ENCODE assay signal across 8 mouse cellular contexts in genomic region chr11:97575638-97576037, GRCm38 (mm10). TPM values are rescaled to one million over a fixed set of nuclear protein-coding genes. Genes with fewer than 3 reads are reported as not detected.
A peak's percentile ranks its signal among the peaks of the same experiment; 100 is the strongest.
DNase-seq lines count a peak whose midpoint lies in the region; ATAC-seq lines count a peak whose summit lies in the region.

No protein-coding gene starts in this region.

- peaks cover 12% of the 10 kb centered on the region for H3K4me1 ChIP-seq in embryonic facial prominence, embryonic 14.5 days (ENCODE audit: control insufficient read depth, insufficient read depth, low read length)
- peaks cover 13% of the 10 kb centered on the region for H3K4me1 ChIP-seq in heart, embryonic 16.5 days (ENCODE audit: control insufficient read depth, insufficient read depth, low read length)
- no peaks in the 10 kb centered on the region; the same call in 1 of the 2 replicates for H3K4me1 ChIP-seq in liver, embryonic 16.5 days (ENCODE audit: control insufficient read depth, low read depth, low read length)
- peaks cover 75% of the 10 kb centered on the region for H3K4me1 ChIP-seq in neural tube, embryonic 13.5 days (replicated peaks)

- no peaks in the 10 kb centered on the region for H3K36me3 ChIP-seq in embryonic facial prominence, embryonic 14.5 days (ENCODE audit: control insufficient read depth, insufficient read depth, low read length)
- no peaks in the 10 kb centered on the region for H3K36me3 ChIP-seq in heart, embryonic 16.5 days (ENCODE audit: control insufficient read depth, insufficient read depth)
- H3K36me3 ChIP-seq in liver, embryonic 16.5 days (ENCODE audit: control insufficient read depth, insufficient read depth): no peaks in the 10 kb centered on the region
- H3K36me3 ChIP-seq in neural tube, embryonic 13.5 days: no peaks in the 10 kb centered on the region

- 2% methylated on average over 16 of the region's 18 CpGs for WGBS in embryonic facial prominence, embryonic 14.5 days
- WGBS in heart, embryonic 16.5 days: 2% methylated on average over 15 of the region's 18 CpGs
- WGBS in liver, embryonic 16.5 days (ENCODE audit: insufficient replicate concordance): 1% methylated on average over 18 of the region's 18 CpGs
- under 1% methylated on average over 18 of the region's 18 CpGs for WGBS in neural tube, embryonic 13.5 days

- H3K4me3 ChIP-seq in embryonic facial prominence, embryonic 14.5 days (ENCODE audit: low read depth, low read length): peak overlapping the region; percentile 62
- peak overlapping the region; percentile 59 for H3K4me3 ChIP-seq in heart, embryonic 16.5 days (ENCODE audit: low read length)
- H3K4me3 ChIP-seq in liver, embryonic 16.5 days (ENCODE audit: low read depth, low read length): peak overlapping the region; percentile 56
- H3K4me3 ChIP-seq in neural tube, embryonic 13.5 days: peak overlapping the region; percentile 76

- no peaks in the 10 kb centered on the region for H3K9me3 ChIP-seq in embryonic facial prominence, embryonic 14.5 days (ENCODE audit: control insufficient read depth, low read length)
- H3K9me3 ChIP-seq in heart, embryonic 16.5 days (replicated peaks; ENCODE audit: control insufficient read depth, low read length): no peaks in the 10 kb centered on the region
- H3K9me3 ChIP-seq in liver, embryonic 16.5 days (replicated peaks; ENCODE audit: control insufficient read depth, low read length): no peaks in the 10 kb centered on the region
- H3K9me3 ChIP-seq in neural tube, embryonic 13.5 days: no peaks in the 10 kb centered on the region

- H3K4me2 ChIP-seq in embryonic facial prominence, embryonic 14.5 days (ENCODE audit: low read depth, low read length): peak overlapping the region; percentile 98
- H3K4me2 ChIP-seq in heart, embryonic 16.5 days (ENCODE audit: low read depth, low read length): peak overlapping the region; percentile 99
- peak overlapping the region; percentile 77 for H3K4me2 ChIP-seq in liver, embryonic 16.5 days (ENCODE audit: low read depth, low read length)
- peak overlapping the region; percentile 86 for H3K4me2 ChIP-seq in neural tube, embryonic 13.5 days

- H3K27me3 ChIP-seq in embryonic facial prominence, embryonic 14.5 days (replicated peaks; ENCODE audit: control insufficient read depth, insufficient read depth, low read length): peaks cover 37% of the 10 kb centered on the region
- H3K27me3 ChIP-seq in heart, embryonic 16.5 days (ENCODE audit: control insufficient read depth, insufficient read depth, low read length): peaks cover 74% of the 10 kb centered on the region
- H3K27me3 ChIP-seq in liver, embryonic 16.5 days (ENCODE audit: control insufficient read depth, insufficient read depth, low read depth, low read length): peaks cover 70% of the 10 kb centered on the region
- H3K27me3 ChIP-seq in neural tube, embryonic 13.5 days: peaks cover 11% of the 10 kb centered on the region; the same call in 1 of the 2 replicates

- H3K27ac ChIP-seq in embryonic facial prominence, embryonic 14.5 days (replicated peaks; ENCODE audit: low read depth, low read length): 0 out of 2 replicates have a peak overlapping the region, but pooled peaks have one; percentile 46
- H3K27ac ChIP-seq in heart, embryonic 16.5 days (ENCODE audit: low read length): no peak overlapping the region
- no peak overlapping the region for H3K27ac ChIP-seq in liver, embryonic 16.5 days (ENCODE audit: low read length)
- H3K27ac ChIP-seq in neural tube, embryonic 13.5 days (replicated peaks): peak overlapping the region; percentile 97

- peak; percentile 72 for ATAC-seq in embryonic facial prominence, embryonic 14.5 days (ENCODE audit: low read depth)
- ATAC-seq in heart, embryonic 16.5 days (replicated peaks; ENCODE audit: extremely low read depth, insufficient read depth, low FRiP score): peak; percentile 52; the same call in 1 of the 2 replicates
- ATAC-seq in liver, embryonic 16.5 days (ENCODE audit: low read depth): peak; percentile 45
- peak; percentile 74 for ATAC-seq in neural tube, embryonic 13.5 days (ENCODE audit: low read depth)

- peak; percentile 85 to 86 for DNase-seq in B cell, adult 2 months
- DNase-seq in adrenal gland, postnatal 4 days (ENCODE audit: low spot score in 2 of 2): peak; percentile 45 to 66
- peak; percentile 81 for DNase-seq in embryonic facial prominence, embryonic 14.5 days (ENCODE audit: low spot score)
- DNase-seq in kidney, postnatal 14 days: peak; percentile 87
- peak; percentile 30 to 52 for DNase-seq in thymus, adult 18-20 months

- H3K9ac ChIP-seq in embryonic facial prominence, embryonic 14.5 days (ENCODE audit: low read depth, low read length): peak overlapping the region; percentile 67
- peak overlapping the region; percentile 67 for H3K9ac ChIP-seq in heart, embryonic 16.5 days (ENCODE audit: low read length)
- no peak overlapping the region for H3K9ac ChIP-seq in liver, embryonic 16.5 days (ENCODE audit: low read depth, low read length)
- H3K9ac ChIP-seq in neural tube, embryonic 13.5 days: peak overlapping the region; percentile 97

RNA-seq across cellular contexts. Expression of gene Srcin1, which starts 0.3 kb away (rescaled TPM):
- total RNA-seq in adrenal gland, postnatal 4 days (2021): 10 to 100 TPM; 12.0 to 14.3 TPM
- polyA plus RNA-seq in embryonic facial prominence, embryonic 14.5 days (2014; fragmentation: Nextera tagmentation; extraction: Ambion mirVana): 0.76 and 1.6 TPM in 2 replicates
- 0.04 and 0.08 TPM in 2 replicates for polyA plus RNA-seq in heart, embryonic 16.5 days (2015; fragmentation: Nextera tagmentation; extraction: Ambion mirVana)
- polyA plus RNA-seq in liver, embryonic 16.5 days (2015; fragmentation: Nextera tagmentation; extraction: Ambion mirVana): not detected in 2 replicates
- polyA plus RNA-seq in neural tube, embryonic 13.5 days (2015; fragmentation: Nextera tagmentation; extraction: Ambion mirVana): 5.7 and 7.0 TPM in 2 replicates

RNA-seq across cellular contexts. Expression of gene Epop, which starts 53.9 kb away (rescaled TPM):
- total RNA-seq in adrenal gland, postnatal 4 days (2021): 1 to 10 TPM; 4.2 to 4.7 TPM
- polyA plus RNA-seq in embryonic facial prominence, embryonic 14.5 days (2014; fragmentation: Nextera tagmentation; extraction: Ambion mirVana): 2.4 and 3.4 TPM in 2 replicates
- polyA plus RNA-seq in heart, embryonic 16.5 days (2015; fragmentation: Nextera tagmentation; extraction: Ambion mirVana): 0.70 and 0.79 TPM in 2 replicates
- polyA plus RNA-seq in liver, embryonic 16.5 days (2015; fragmentation: Nextera tagmentation; extraction: Ambion mirVana): 0.11 and 0.24 TPM in 2 replicates
- polyA plus RNA-seq in neural tube, embryonic 13.5 days (2015; fragmentation: Nextera tagmentation; extraction: Ambion mirVana): 3.6 and 4.1 TPM in 2 replicates

Comparison
In these comparisons a context has a peak if more than half of its experiments do, and no peak if none do; other contexts are left out.
1. H3K27ac ChIP-seq: peak in embryonic facial prominence, embryonic 14.5 days (single experiment) and neural tube, embryonic 13.5 days (single experiment); none in heart, embryonic 16.5 days (single experiment) and liver, embryonic 16.5 days (single experiment).
2. Peak in every context shown above with its lines, with median percentiles within 50 percentile points of each other: DNase-seq, ATAC-seq, H3K4me2 ChIP-seq and H3K4me3 ChIP-seq.